Mouse (Mus musculus): ENCODE data around the gene Thsd4. TPM values are rescaled to one million over a fixed set of nuclear protein-coding genes. Genes with fewer than 3 reads are reported as not detected.
"Not testable (repeated sequence)": the region's sequence is repeated elsewhere in the genome, so short reads cannot be mapped to it uniquely, and the experiment has no call there.

Thsd4 gene
- total RNA-seq, 2 experiments from 2014 or later, result 0.07 TPM; not detected in 1

GRCm38 (mm10) chr9:60272345-60272744 is 249.5 kb downstream of the Thsd4 start:
- not testable (repeated sequence) for ATAC-seq (ENCODE audit: poor library complexity, severe bottlenecking)

- no peak for ATAC-seq (ENCODE audit: poor library complexity, severe bottlenecking)
Measured at GRCm38 (mm10) chr9:60271940-60272339, 249.9 kb downstream of the Thsd4 start.

- no peak for ATAC-seq (ENCODE audit: poor library complexity, severe bottlenecking)
Measured at GRCm38 (mm10) chr9:60269807-60270206, 252.0 kb downstream of the Thsd4 start.

GRCm38 (mm10) chr9:60267273-60267626 is 254.6 kb downstream of the Thsd4 start:
- ATAC-seq (ENCODE audit: poor library complexity, severe bottlenecking), result no peak

GRCm38 (mm10) chr9:60266583-60267272 is 255.1 kb downstream of the Thsd4 start:
- ATAC-seq (ENCODE audit: poor library complexity, severe bottlenecking), result no peak

- ATAC-seq (ENCODE audit: poor library complexity, severe bottlenecking), result no peak
Measured at GRCm38 (mm10) chr9:60264586-60265325, 257.1 kb downstream of the Thsd4 start.

- ATAC-seq (ENCODE audit: poor library complexity, severe bottlenecking), result no peak
Measured at GRCm38 (mm10) chr9:60262515-60263140, 259.2 kb downstream of the Thsd4 start.

- ATAC-seq (ENCODE audit: poor library complexity, severe bottlenecking), result no peak
Measured at GRCm38 (mm10) chr9:60259626-60260025, 262.2 kb downstream of the Thsd4 start.

GRCm38 (mm10) chr9:60251765-60252164 is 270.1 kb downstream of the Thsd4 start:
- ATAC-seq (ENCODE audit: poor library complexity, severe bottlenecking), result no peak

- ATAC-seq (ENCODE audit: poor library complexity, severe bottlenecking), result no peak
Measured at GRCm38 (mm10) chr9:60250403-60250802, 271.4 kb downstream of the Thsd4 start.

GRCm38 (mm10) chr9:60247998-60248397 is 273.8 kb downstream of the Thsd4 start:
- ATAC-seq (ENCODE audit: poor library complexity, severe bottlenecking), result no peak

- peak; percentile 62; the same call in 1 of the 2 replicates for ATAC-seq (ENCODE audit: poor library complexity, severe bottlenecking)
Measured at GRCm38 (mm10) chr9:60244943-60245342, 276.9 kb downstream of the Thsd4 start.

- no peak for ATAC-seq (ENCODE audit: poor library complexity, severe bottlenecking)
Measured at GRCm38 (mm10) chr9:60243503-60243902, 278.3 kb downstream of the Thsd4 start.

- ATAC-seq (ENCODE audit: poor library complexity, severe bottlenecking), result peak; percentile 52; the same call in 1 of the 2 replicates
Measured at GRCm38 (mm10) chr9:60237667-60238066, 284.2 kb downstream of the Thsd4 start.

GRCm38 (mm10) chr9:60236155-60236554 is 285.7 kb downstream of the Thsd4 start:
- no peak for ATAC-seq (ENCODE audit: poor library complexity, severe bottlenecking)

GRCm38 (mm10) chr9:60234233-60235115 is 287.4 kb downstream of the Thsd4 start:
- ATAC-seq (ENCODE audit: poor library complexity, severe bottlenecking), result no peak

- no peak for ATAC-seq (ENCODE audit: poor library complexity, severe bottlenecking)
Measured at GRCm38 (mm10) chr9:60231981-60232881, 289.6 kb downstream of the Thsd4 start.

- no peak for ATAC-seq (ENCODE audit: poor library complexity, severe bottlenecking)
Measured at GRCm38 (mm10) chr9:60229496-60229895, 292.4 kb downstream of the Thsd4 start.

GRCm38 (mm10) chr9:60227727-60228126 is 294.1 kb downstream of the Thsd4 start:
- ATAC-seq (ENCODE audit: poor library complexity, severe bottlenecking), result no peak

GRCm38 (mm10) chr9:60226679-60227078 is 295.2 kb downstream of the Thsd4 start:
- no peak for ATAC-seq (ENCODE audit: poor library complexity, severe bottlenecking)
